Mouse (Mus musculus): ENCODE measurements at regions not wholly inside any gene's neighbourhood (a gene's known extent, or its start where the extent isn't known, plus 50 kb on each side); places are given as distances from the start of the nearest gene placed in this dataset.

DNA sequence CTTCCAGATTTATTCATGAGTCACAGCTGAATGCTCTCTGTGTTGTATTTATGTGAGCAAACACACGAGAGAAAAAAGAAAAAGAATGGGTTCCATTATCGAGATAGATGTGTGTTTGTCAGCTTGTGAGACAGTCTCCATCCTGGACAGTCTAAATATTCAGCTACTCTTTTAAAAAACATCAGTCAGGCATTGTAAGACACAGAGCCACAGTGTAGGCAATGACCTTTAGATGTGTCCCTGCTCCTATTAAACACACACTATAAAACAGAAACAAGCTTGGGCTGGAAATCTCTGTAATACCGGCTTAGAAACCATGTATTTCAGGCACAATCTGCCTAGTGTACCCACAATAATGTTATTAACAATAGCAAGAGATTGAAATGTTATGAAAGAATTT lies 442.6 kb downstream of the Tox3 start:
- Histone ChIP-seq H3K79me2 (ENCODE audit: control insufficient read depth, insufficient read depth, low read length) (no peaks in the 10 kb centered on the region), H3K36me3 (ENCODE audit: control insufficient read depth, insufficient read depth, low read length) (no peaks in the 10 kb centered on the region), H3K27ac (replicated peaks; ENCODE audit: insufficient read depth, low read depth, low read length) (no peak overlapping the region), H3K27me3 (ENCODE audit: control insufficient read depth, insufficient read depth, low read length) (no peaks in the 10 kb centered on the region), H3K9ac (ENCODE audit: low read depth, low read length) (no peak overlapping the region), H3K4me3 (ENCODE audit: insufficient read depth, low read depth, low read length) (no peak overlapping the region), H3K4me1 (ENCODE audit: control insufficient read depth, insufficient read depth, low read length) (no peaks in the 10 kb centered on the region)
- TF ChIP-seq POLR2A (IDR thresholded peaks at IDR 0.05; ENCODE audit: extremely low read depth, insufficient read depth, low read length) = no peak
- no peak for TF ChIP-seq CTCF (IDR thresholded peaks at IDR 0.05; ENCODE audit: low read depth, low read length)
- 71% methylated on average over 3 of the region's 3 CpGs for WGBS
- DNase-seq (ENCODE audit: extremely low read depth, low read depth, low spot score) = no peak

DNA sequence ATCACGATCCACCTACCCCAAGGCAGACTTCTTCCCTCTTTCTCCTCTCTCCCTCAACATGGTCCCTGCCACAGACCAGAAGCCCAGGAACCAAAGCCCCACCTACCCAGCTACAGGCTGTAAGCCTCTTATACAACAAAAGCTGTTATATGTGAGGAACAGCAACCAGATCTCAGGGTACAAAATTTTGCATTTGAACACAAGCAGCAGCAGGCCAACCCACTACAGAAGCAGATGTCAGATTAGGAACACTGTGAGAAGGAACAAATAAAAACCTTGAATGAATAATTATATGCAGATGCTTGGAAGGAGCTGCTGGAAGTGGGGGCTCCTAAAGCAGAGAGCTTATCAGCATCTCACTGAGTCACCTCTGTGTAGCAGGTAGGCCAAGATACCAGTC lies 444.8 kb downstream of the Tox3 start:
- 79% methylated on average over 1 of the region's 1 CpGs for WGBS
- H3K36me3 ChIP-seq (ENCODE audit: control insufficient read depth, insufficient read depth, low read length) = no peaks in the 10 kb centered on the region
- no peak overlapping the region for H3K4me3 ChIP-seq (ENCODE audit: insufficient read depth, low read depth, low read length)
- H3K4me1 ChIP-seq (ENCODE audit: control insufficient read depth, insufficient read depth, low read length) = no peaks in the 10 kb centered on the region
- no peak for TF ChIP-seq CTCF (IDR thresholded peaks at IDR 0.05; ENCODE audit: low read depth, low read length)
- TF ChIP-seq POLR2A (IDR thresholded peaks at IDR 0.05; ENCODE audit: extremely low read depth, insufficient read depth, low read length) = no peak
- H3K27ac ChIP-seq (replicated peaks; ENCODE audit: insufficient read depth, low read depth, low read length) = no peak overlapping the region
- no peak for DNase-seq (ENCODE audit: extremely low read depth, low read depth, low spot score)
- H3K27me3 ChIP-seq (ENCODE audit: control insufficient read depth, insufficient read depth, low read length) = no peaks in the 10 kb centered on the region
- H3K79me2 ChIP-seq (ENCODE audit: control insufficient read depth, insufficient read depth, low read length) = no peaks in the 10 kb centered on the region
- no peak overlapping the region for H3K9ac ChIP-seq (ENCODE audit: low read depth, low read length)

DNA sequence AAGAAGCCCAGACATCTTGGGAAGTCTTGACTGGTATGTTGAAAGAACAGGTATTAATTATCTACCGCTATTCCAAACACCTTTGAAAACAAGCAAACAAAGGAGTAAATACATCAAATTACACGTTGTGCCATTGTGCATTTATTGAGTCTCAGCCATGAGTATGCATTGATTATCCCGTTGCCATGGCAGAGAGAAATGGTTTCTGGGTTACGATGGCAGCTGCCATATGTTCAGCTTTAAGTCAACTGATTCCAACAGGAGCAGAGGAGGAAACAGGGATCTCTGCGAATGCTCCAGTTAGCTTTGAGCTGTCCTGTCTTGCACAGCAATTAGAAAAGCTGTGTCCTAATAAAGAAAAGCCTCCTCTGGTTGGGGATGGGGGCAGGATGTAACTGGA lies 475.4 kb downstream of the Tox3 start:
- H3K27me3 ChIP-seq (ENCODE audit: control insufficient read depth, insufficient read depth, low read length) = no peaks in the 10 kb centered on the region
- no peak for TF ChIP-seq CTCF (IDR thresholded peaks at IDR 0.05; ENCODE audit: low read depth, low read length)
- no peak for TF ChIP-seq POLR2A (IDR thresholded peaks at IDR 0.05; ENCODE audit: extremely low read depth, insufficient read depth, low read length)
- no peaks in the 10 kb centered on the region for H3K79me2 ChIP-seq (ENCODE audit: control insufficient read depth, insufficient read depth, low read length)
- no peak overlapping the region for H3K9ac ChIP-seq (ENCODE audit: low read depth, low read length)
- WGBS = 69% methylated on average over 5 of the region's 5 CpGs
- no peak overlapping the region for H3K27ac ChIP-seq (replicated peaks; ENCODE audit: insufficient read depth, low read depth, low read length)
- no peak for DNase-seq (ENCODE audit: extremely low read depth, low read depth, low spot score)
- no peaks in the 10 kb centered on the region for H3K4me1 ChIP-seq (ENCODE audit: control insufficient read depth, insufficient read depth, low read length)
- no peaks in the 10 kb centered on the region for H3K36me3 ChIP-seq (ENCODE audit: control insufficient read depth, insufficient read depth, low read length)
- H3K4me3 ChIP-seq (ENCODE audit: insufficient read depth, low read depth, low read length) = no peak overlapping the region

DNA sequence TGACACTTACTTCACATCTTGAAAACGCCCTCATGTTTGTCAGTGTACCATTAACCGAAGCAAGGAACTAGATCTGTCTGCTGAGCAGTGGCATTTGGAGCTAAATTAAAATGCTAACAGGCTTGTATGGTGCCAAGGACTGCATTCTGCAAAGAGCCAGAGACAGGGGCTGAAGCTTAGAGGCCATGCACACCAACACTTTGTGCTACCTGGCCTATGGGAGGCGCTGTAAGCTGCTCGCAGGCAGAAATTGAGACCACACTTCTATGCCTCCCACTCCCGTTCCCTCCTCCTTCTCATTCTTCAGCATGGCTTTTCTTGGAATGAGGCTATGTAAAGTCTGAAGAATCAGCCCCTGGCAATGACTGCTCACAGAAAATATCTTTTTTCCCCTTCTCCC lies 476.2 kb downstream of the Tox3 start:
- Histone ChIP-seq H3K4me1 (ENCODE audit: control insufficient read depth, insufficient read depth, low read length) (no peaks in the 10 kb centered on the region), H3K27me3 (ENCODE audit: control insufficient read depth, insufficient read depth, low read length) (no peaks in the 10 kb centered on the region), H3K36me3 (ENCODE audit: control insufficient read depth, insufficient read depth, low read length) (no peaks in the 10 kb centered on the region), H3K79me2 (ENCODE audit: control insufficient read depth, insufficient read depth, low read length) (no peaks in the 10 kb centered on the region), H3K9ac (ENCODE audit: low read depth, low read length) (no peak overlapping the region), H3K4me3 (ENCODE audit: insufficient read depth, low read depth, low read length) (no peak overlapping the region), H3K27ac (replicated peaks; ENCODE audit: insufficient read depth, low read depth, low read length) (no peak overlapping the region)
- TF ChIP-seq CTCF (IDR thresholded peaks at IDR 0.05; ENCODE audit: low read depth, low read length) (no peak), POLR2A (IDR thresholded peaks at IDR 0.05; ENCODE audit: extremely low read depth, insufficient read depth, low read length) (no peak)
- WGBS = 79% methylated on average over 5 of the region's 5 CpGs
- DNase-seq (ENCODE audit: extremely low read depth, low read depth, low spot score) = no peak

DNA sequence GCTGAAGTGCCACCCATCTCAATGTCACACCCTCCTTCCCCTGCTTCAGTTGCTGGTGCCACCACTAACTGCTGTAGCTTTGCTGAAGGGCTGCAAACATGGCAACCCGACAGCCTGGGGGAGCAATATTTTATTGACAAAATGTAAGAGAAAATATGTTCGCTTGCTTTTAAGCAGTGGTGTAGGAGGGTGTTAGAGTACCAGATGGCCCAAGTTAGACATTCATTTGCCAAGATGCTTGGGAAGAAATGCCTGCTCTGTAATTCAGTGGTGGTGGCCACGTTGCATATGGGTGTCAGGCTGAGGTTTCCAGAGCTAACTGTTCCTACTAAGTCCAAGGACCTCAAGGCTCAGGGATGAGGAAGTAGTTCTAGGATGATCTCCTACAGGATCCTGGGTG lies 488.3 kb downstream of the Tox3 start:
- Histone ChIP-seq H3K36me3 (ENCODE audit: control insufficient read depth, insufficient read depth, low read length) (no peaks in the 10 kb centered on the region), H3K9ac (ENCODE audit: low read depth, low read length) (no peak overlapping the region), H3K27me3 (ENCODE audit: control insufficient read depth, insufficient read depth, low read length) (no peaks in the 10 kb centered on the region; the same call in 1 of the 2 replicates), H3K79me2 (ENCODE audit: control insufficient read depth, insufficient read depth, low read length) (no peaks in the 10 kb centered on the region), H3K27ac (replicated peaks; ENCODE audit: insufficient read depth, low read depth, low read length) (no peak overlapping the region), H3K4me3 (ENCODE audit: insufficient read depth, low read depth, low read length) (no peak overlapping the region), H3K4me1 (ENCODE audit: control insufficient read depth, insufficient read depth, low read length) (no peaks in the 10 kb centered on the region)
- no peak for DNase-seq (ENCODE audit: extremely low read depth, low read depth, low spot score)
- 86% methylated on average over 3 of the region's 3 CpGs for WGBS
- no peak for TF ChIP-seq CTCF (IDR thresholded peaks at IDR 0.05; ENCODE audit: low read depth, low read length)
- no peak for TF ChIP-seq POLR2A (IDR thresholded peaks at IDR 0.05; ENCODE audit: extremely low read depth, insufficient read depth, low read length)

DNA sequence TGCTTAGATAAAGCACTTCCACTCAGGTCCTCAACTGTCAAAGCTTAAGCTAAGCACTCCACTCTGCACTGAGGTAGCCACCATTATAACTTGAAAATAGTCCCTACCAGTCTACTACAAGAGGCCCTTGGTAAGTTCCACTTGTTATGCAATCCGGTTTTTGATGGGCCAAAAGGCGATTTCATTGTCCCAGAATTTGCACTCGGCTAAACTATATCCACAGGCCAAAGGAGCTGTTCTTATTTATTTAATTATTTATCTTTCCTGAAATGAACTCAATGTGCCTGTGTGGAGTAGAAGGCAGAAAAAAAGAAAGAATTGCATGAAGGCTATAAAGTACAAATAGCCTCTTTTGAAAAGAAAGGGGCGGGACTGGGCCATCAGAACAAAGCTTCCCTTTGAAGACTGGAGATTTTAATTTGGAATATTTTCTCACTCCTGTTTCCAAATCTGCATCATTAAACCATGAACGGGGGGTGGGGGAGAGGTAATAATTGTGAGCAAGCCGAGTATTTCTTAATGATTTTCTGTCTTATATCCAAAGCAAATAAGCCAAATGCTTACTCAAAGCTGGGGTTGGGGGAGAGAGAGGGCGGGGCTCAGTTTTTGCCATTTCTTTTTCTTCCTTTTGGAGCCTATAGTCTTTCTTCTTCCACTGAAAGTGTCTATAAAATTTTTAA lies 489.3 kb downstream of the Tox3 start:
- H3K79me2 ChIP-seq (ENCODE audit: control insufficient read depth, insufficient read depth, low read length) = no peaks in the 10 kb centered on the region
- no peak for TF ChIP-seq CTCF (IDR thresholded peaks at IDR 0.05; ENCODE audit: low read depth, low read length)
- no peaks in the 10 kb centered on the region; the same call in 1 of the 2 replicates for H3K27me3 ChIP-seq (ENCODE audit: control insufficient read depth, insufficient read depth, low read length)
- H3K4me3 ChIP-seq (ENCODE audit: insufficient read depth, low read depth, low read length) = no peak overlapping the region
- no peaks in the 10 kb centered on the region for H3K4me1 ChIP-seq (ENCODE audit: control insufficient read depth, insufficient read depth, low read length)
- 69% methylated on average over 7 of the region's 7 CpGs for WGBS
- no peak overlapping the region for H3K27ac ChIP-seq (replicated peaks; ENCODE audit: insufficient read depth, low read depth, low read length)
- H3K36me3 ChIP-seq (ENCODE audit: control insufficient read depth, insufficient read depth, low read length) = no peaks in the 10 kb centered on the region
- no peak overlapping the region for H3K9ac ChIP-seq (ENCODE audit: low read depth, low read length)
- peak; percentile 5 for DNase-seq (ENCODE audit: extremely low read depth, low read depth, low spot score)
